Mouse (Mus musculus) neural tube, embryonic 11.5 days (tissue): ENCODE measurements around the gene Afap1. TPM values are rescaled to one million over a fixed set of nuclear protein-coding genes. Genes with fewer than 3 reads are reported as not detected.

Source experiments
- ATAC-seq: fragments of 200-750 bp; cut with Nextera tagmentation; 2 replicates; pipeline ENCODE4 v1.8.0; 2017; ENCODE audit warnings: moderate number of reproducible peaks, mild to moderate bottlenecking, moderate TSS enrichment, moderate library complexity; ENCODE audit not compliant: insufficient read depth, low FRiP score, low TSS enrichment
- DNase-seq: peaks from one replicate; pipeline ENCODE4 v3.0.0-alpha.2; 2015; ENCODE audit warnings: low spot score
- H3K27ac ChIP-seq: fragments of 300-500 bp; sonication (generic); 2 replicates; pipeline ENCODE4 v1.5.1; 2014; ENCODE audit warnings: low read depth, mild to moderate bottlenecking, low read length
- H3K27me3 ChIP-seq: fragments of 300-500 bp; sonication (generic); 2 replicates; pipeline ENCODE4 v1.6.1; 2014; ENCODE audit warnings: mild to moderate bottlenecking, low read length, mixed read lengths; ENCODE audit not compliant: control insufficient read depth, insufficient read depth
- H3K36me3 ChIP-seq: fragments of 300-500 bp; sonication (generic); 2 replicates; pipeline ENCODE4 v1.6.1; 2014; ENCODE audit warnings: mild to moderate bottlenecking, low read length, moderate library complexity, mixed read lengths; ENCODE audit not compliant: control insufficient read depth, insufficient read depth
- H3K4me1 ChIP-seq: fragments of 300-500 bp; sonication (generic); 2 replicates; pipeline ENCODE4 v1.6.1; 2014; ENCODE audit warnings: low read length, mixed read lengths; ENCODE audit not compliant: control insufficient read depth, insufficient read depth
- H3K4me2 ChIP-seq: fragments of 300-500 bp; sonication (generic); 2 replicates; pipeline ENCODE4 v1.6.1; 2014; ENCODE audit warnings: low read depth, mild to moderate bottlenecking, moderate library complexity
- H3K4me3 ChIP-seq: fragments of 300-500 bp; sonication (generic); 2 replicates; pipeline ENCODE4 v1.5.1; 2014; ENCODE audit warnings: low read depth, low read length
- H3K9ac ChIP-seq: fragments of 300-500 bp; sonication (generic); 2 replicates; pipeline ENCODE4 v1.6.1; 2014; ENCODE audit warnings: mild to moderate bottlenecking, low read length
- H3K9me3 ChIP-seq: fragments of 300-500 bp; sonication (generic); 2 replicates; pipeline ENCODE4 v1.6.1; 2016; ENCODE audit warnings: low read length; ENCODE audit not compliant: control insufficient read depth
- WGBS: fragments of 180-500 bp; shearing (Covaris S2); extraction: QIAGEN DNeasy Blood & Tissue Kit; methylation state at CpG from one replicate; pipeline ENCODE4 v1.1.7; 2014; 5-methylcytosine and 5-hydroxymethylcytosine counted together
- polyA plus RNA-seq: library from polyadenylated mRNA; unstranded; fragments of >200 nt; fragmentation: Nextera tagmentation; extraction: Ambion mirVana; gene quantifications from 2 replicates; pipeline ENCODE4 v1.2.1, GENCODE M21; 2014

Afap1 gene
- polyA plus RNA-seq, 1 experiment from 2014 or later = 61.8 TPM

- H3K4me3 ChIP-seq = no peak overlapping the region
- no peak overlapping the region for H3K9ac ChIP-seq
- no peaks in the 10 kb centered on the region for H3K9me3 ChIP-seq
- no peaks in the 10 kb centered on the region for H3K27me3 ChIP-seq
- DNase-seq (no peak), ATAC-seq (no peak)
- H3K36me3 ChIP-seq = peaks cover 4% of the 10 kb centered on the region; the same call in 1 of the 2 replicates
- H3K27ac ChIP-seq = no peak overlapping the region
- H3K4me1 ChIP-seq = peaks cover 4% of the 10 kb centered on the region
- no peak overlapping the region for H3K4me2 ChIP-seq
- 80% methylated on average over 3 of the region's 3 CpGs for WGBS
These were observed 76.7 kb downstream of the Afap1 start for GRCm38 (mm10) chr5:35969857-35970256.

GRCm38 (mm10) chr5:35970380-35971105 lies 77.4 kb downstream of the Afap1 start:
- Histone ChIP-seq H3K4me2 (no peak overlapping the region), H3K9me3 (no peaks in the 10 kb centered on the region), H3K4me1 (peaks cover 4% of the 10 kb centered on the region; the same call in 1 of the 2 replicates), H3K4me3 (no peak overlapping the region), H3K27ac (no peak overlapping the region; the same call in 1 of the 2 replicates), H3K36me3 (peaks cover 4% of the 10 kb centered on the region; the same call in 1 of the 2 replicates), H3K27me3 (no peaks in the 10 kb centered on the region), H3K9ac (no peak overlapping the region)
- ATAC-seq (no peak), DNase-seq (peak; percentile 42)
- 59% methylated on average over 12 of the region's 12 CpGs for WGBS

- H3K4me2 ChIP-seq = no peak overlapping the region
- H3K9me3 ChIP-seq = no peaks in the 10 kb centered on the region
- 62% methylated on average over 10 of the region's 10 CpGs for WGBS
- no peaks in the 10 kb centered on the region for H3K27me3 ChIP-seq
- peaks cover 4% of the 10 kb centered on the region; the same call in 1 of the 2 replicates for H3K4me1 ChIP-seq
- no peak overlapping the region for H3K27ac ChIP-seq
- H3K9ac ChIP-seq = no peak overlapping the region
- H3K36me3 ChIP-seq = peaks cover 7% of the 10 kb centered on the region
- ATAC-seq (no peak), DNase-seq (peak; percentile 78)
- no peak overlapping the region for H3K4me3 ChIP-seq
These were observed 78.9 kb downstream of the Afap1 start for GRCm38 (mm10) chr5:35971841-35972578.

- H3K27ac ChIP-seq = no peak overlapping the region
- no peak overlapping the region for H3K9ac ChIP-seq
- H3K9me3 ChIP-seq = no peaks in the 10 kb centered on the region
- peaks cover 4% of the 10 kb centered on the region; the same call in 1 of the 2 replicates for H3K4me1 ChIP-seq
- WGBS = 57% methylated on average over 7 of the region's 7 CpGs
- no peak for DNase-seq
- no peak for ATAC-seq
- H3K36me3 ChIP-seq = peaks cover 11% of the 10 kb centered on the region
- H3K27me3 ChIP-seq = no peaks in the 10 kb centered on the region
- H3K4me2 ChIP-seq = no peak overlapping the region
- no peak overlapping the region for H3K4me3 ChIP-seq
These were observed 79.6 kb downstream of the Afap1 start for GRCm38 (mm10) chr5:35972739-35973138.

DNA sequence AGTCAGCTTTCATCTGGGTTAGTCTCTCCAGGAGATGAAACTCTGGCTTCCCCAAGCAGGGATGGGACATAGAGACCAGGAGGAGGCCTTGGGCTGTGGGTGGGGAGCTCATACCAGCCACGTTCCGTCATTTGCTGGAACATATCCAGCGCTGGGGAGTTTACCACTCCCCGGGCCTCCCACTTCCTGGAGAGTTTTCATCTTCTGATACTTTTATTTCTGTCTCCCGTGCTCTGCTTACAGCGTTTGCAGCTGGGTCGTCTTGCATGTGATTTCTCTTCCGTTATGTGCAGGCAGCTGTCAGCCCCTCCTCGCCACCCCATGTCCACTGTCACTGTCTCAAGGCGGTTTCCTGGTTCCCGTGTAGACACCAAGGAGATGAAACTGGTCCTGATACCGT lies 80.7 kb downstream of the Afap1 start:
- H3K4me2 ChIP-seq = no peak overlapping the region
- H3K9ac ChIP-seq = no peak overlapping the region
- no peaks in the 10 kb centered on the region for H3K9me3 ChIP-seq
- no peak for DNase-seq
- no peaks in the 10 kb centered on the region for H3K27me3 ChIP-seq
- peaks cover 4% of the 10 kb centered on the region; the same call in 1 of the 2 replicates for H3K4me1 ChIP-seq
- no peak overlapping the region for H3K4me3 ChIP-seq
- ATAC-seq = no peak
- peaks cover 11% of the 10 kb centered on the region for H3K36me3 ChIP-seq
- no peak overlapping the region for H3K27ac ChIP-seq
- WGBS = 86% methylated on average over 12 of the region's 12 CpGs

DNA sequence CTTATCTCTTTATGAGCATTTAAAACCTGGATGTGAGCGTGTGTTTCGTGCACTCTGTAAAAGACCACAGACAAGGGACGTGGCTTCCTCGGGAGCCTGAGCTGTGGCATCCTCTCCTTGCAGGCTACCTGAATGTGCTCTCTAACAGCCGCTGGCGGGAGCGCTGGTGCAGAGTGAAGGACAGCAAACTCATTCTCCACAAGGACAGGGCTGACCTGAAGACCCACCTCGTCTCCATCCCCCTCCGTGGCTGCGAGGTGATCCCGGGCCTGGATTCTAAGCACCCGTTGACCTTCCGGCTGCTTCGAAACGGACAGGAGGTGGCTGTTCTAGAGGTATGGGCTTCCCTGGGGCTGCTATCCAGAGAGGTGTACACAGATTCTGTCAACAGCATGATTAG lies 81.1 kb downstream of the Afap1 start:
- peaks cover 4% of the 10 kb centered on the region; the same call in 1 of the 2 replicates for H3K4me1 ChIP-seq
- no peak overlapping the region for H3K4me2 ChIP-seq
- H3K4me3 ChIP-seq = no peak overlapping the region
- no peak overlapping the region for H3K27ac ChIP-seq
- no peak overlapping the region for H3K9ac ChIP-seq
- ATAC-seq (no peak), DNase-seq (no peak)
- peaks cover 11% of the 10 kb centered on the region for H3K36me3 ChIP-seq
- 90% methylated on average over 15 of the region's 15 CpGs for WGBS
- H3K27me3 ChIP-seq = no peaks in the 10 kb centered on the region
- no peaks in the 10 kb centered on the region for H3K9me3 ChIP-seq

- WGBS = 19% methylated on average over 5 of the region's 5 CpGs
- H3K9ac ChIP-seq = no peak overlapping the region
- no peak overlapping the region for H3K4me2 ChIP-seq
- H3K36me3 ChIP-seq = peaks cover 11% of the 10 kb centered on the region
- ATAC-seq (no peak), DNase-seq (peak; percentile 65)
- H3K4me1 ChIP-seq = no peaks in the 10 kb centered on the region
- H3K4me3 ChIP-seq = no peak overlapping the region
- H3K27me3 ChIP-seq = no peaks in the 10 kb centered on the region
- H3K27ac ChIP-seq = no peak overlapping the region
- H3K9me3 ChIP-seq = no peaks in the 10 kb centered on the region
These were observed 82.6 kb downstream of the Afap1 start for GRCm38 (mm10) chr5:35975681-35976080.

- H3K4me3 ChIP-seq = no peak overlapping the region
- ATAC-seq = no peak
- no peaks in the 10 kb centered on the region for H3K27me3 ChIP-seq
- DNase-seq = no peak
- H3K4me1 ChIP-seq = no peaks in the 10 kb centered on the region
- no peak overlapping the region for H3K9ac ChIP-seq
- H3K9me3 ChIP-seq = no peaks in the 10 kb centered on the region
- 92% methylated on average over 5 of the region's 5 CpGs for WGBS
- H3K36me3 ChIP-seq = peaks cover 13% of the 10 kb centered on the region
- H3K27ac ChIP-seq = no peak overlapping the region
- no peak overlapping the region for H3K4me2 ChIP-seq
These were observed 87.4 kb downstream of the Afap1 start for GRCm38 (mm10) chr5:35980542-35980941.
